In the genomic region with DNA sequence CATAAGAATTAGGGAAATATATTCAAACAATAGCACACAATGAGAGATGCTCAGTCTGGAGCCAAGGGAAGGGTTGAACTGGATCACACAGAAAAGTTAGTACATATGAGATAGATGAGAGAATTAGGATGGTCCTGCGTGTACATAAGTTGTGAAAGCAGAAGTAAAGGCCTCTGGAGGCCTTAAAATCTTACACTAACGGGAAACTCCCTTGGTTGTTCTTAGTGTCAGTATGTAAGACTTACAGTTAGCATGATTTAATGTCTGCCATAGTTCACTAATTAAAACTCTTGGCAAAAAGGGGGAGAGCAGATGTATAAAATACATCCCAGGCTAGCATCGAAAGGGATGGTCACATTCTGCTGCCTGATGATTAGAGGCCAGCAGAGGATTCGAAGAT, we compare ENCODE assay signal across 32 mouse cellular contexts. TPM values are rescaled to one million over a fixed set of nuclear protein-coding genes. Genes with fewer than 3 reads are reported as not detected.
DNase-seq lines count a peak whose midpoint lies in the region; ATAC-seq and TF ChIP-seq lines count a peak whose summit lies in the region.
"Had no signal": no experiment of that assay in that cellular context is flagged by ENCODE, and none has a peak within 500 bp of the region (broad histone marks: within the 10 kb centered on the region; RNA-seq: fewer than 3 reads in every experiment).

No protein-coding gene starts in this region.

- intact Hi-C loops in left cerebral cortex, postnatal 4 days (cut with DNase I), result no loop called here

- peaks cover 0 to 20% of the 10 kb centered on the region in 2 experiments; a peak in 2 of 4 replicates for H3K36me3 ChIP-seq in MEL (ENCODE audit: control insufficient read depth in 1 of 2, insufficient read depth in 2 of 2, low read length in 2 of 2)
- H3K36me3 ChIP-seq: embryonic facial prominence, embryonic 12.5 days; embryonic facial prominence, embryonic 15.5 days; heart, embryonic 10.5 days; heart, embryonic 13.5 days had no signal

- TF ChIP-seq EP300 in MEL (IDR thresholded peaks at IDR 0.05; ENCODE audit: low read depth in 1 of 2, low read length in 2 of 2), result 0 out of 4 replicates have a peak, but pooled peaks of 1 of the 2 experiments have one; percentile 14

- H3K4me1 ChIP-seq in MEL (ENCODE audit: control insufficient read depth in 1 of 2, insufficient read depth in 2 of 2, low read length in 2 of 2), result peaks cover 3 to 25% of the 10 kb centered on the region in 2 experiments; a peak in 3 of 4 replicates
- H3K4me1 ChIP-seq: embryonic facial prominence, embryonic 12.5 days; embryonic facial prominence, embryonic 15.5 days; heart, embryonic 10.5 days; heart, embryonic 13.5 days had no signal

- ATAC-seq in megakaryocyte progenitor cell, adult 5-6 weeks (replicated peaks; ENCODE audit: poor library complexity), result 0 out of 2 replicates have a peak, but pooled peaks have one; percentile 44
- no peak for ATAC-seq in cerebellum, adult (ENCODE audit: insufficient number of reproducible peaks, low FRiP score, low TSS enrichment)
- ATAC-seq: activated CD4-positive, CD25-positive, alpha-beta regulatory T cell, adult 4 months; forebrain, embryonic 14.5 days; forebrain, postnatal 0 days; hindbrain, postnatal 0 days; inflammation-experienced regulatory T-cells, adult 6 months had no signal

- H3K27me3 ChIP-seq in MEL (ENCODE audit: control insufficient read depth in 1 of 2, insufficient read depth in 2 of 2, low read length in 2 of 2), result no peaks in the 10 kb centered on the region
- H3K27me3 ChIP-seq: embryonic facial prominence, embryonic 12.5 days; embryonic facial prominence, embryonic 15.5 days; heart, embryonic 13.5 days had no signal

- TF ChIP-seq CTCF in MEL (IDR thresholded peaks at IDR 0.05 in 2 of 3, conservative IDR thresholded peaks at IDR 0.05 in 1 of 3; ENCODE audit: control insufficient read depth in 1 of 3, insufficient read depth in 1 of 3, low read depth in 2 of 3, low read length in 3 of 3, poor library complexity in 1 of 3, severe bottlenecking in 1 of 3), result no peak

- peak overlapping the region; percentile 81 for H3K9ac ChIP-seq in MEL (ENCODE audit: control insufficient read depth, low read depth, low read length, poor library complexity, severe bottlenecking)
- H3K9ac ChIP-seq: embryonic facial prominence, embryonic 12.5 days; embryonic facial prominence, embryonic 15.5 days; forebrain, postnatal 0 days; heart, embryonic 13.5 days; hindbrain, embryonic 14.5 days had no signal

- no peak for TF ChIP-seq RAD21 in MEL (IDR thresholded peaks at IDR 0.05; ENCODE audit: low read depth, low read length)

- H3K79me2 ChIP-seq in MEL (ENCODE audit: control insufficient read depth, insufficient read depth, low read length, poor library complexity), result no peaks in the 10 kb centered on the region

- peak overlapping the region; percentile 97 for H3K27ac ChIP-seq in MEL (ENCODE audit: control insufficient read depth, low read depth, low read length)
- H3K27ac ChIP-seq: embryonic facial prominence, embryonic 12.5 days; embryonic facial prominence, embryonic 15.5 days; gastrocnemius, adult 2 months; heart, embryonic 10.5 days; heart, embryonic 13.5 days; hindbrain, embryonic 14.5 days; hindbrain, postnatal 0 days had no signal

- no peak for TF ChIP-seq POLR2A in MEL (IDR thresholded peaks at IDR 0.05; ENCODE audit: control insufficient read depth in 1 of 2, insufficient read depth in 1 of 2, low read depth in 1 of 2, low read length in 2 of 2, poor library complexity in 1 of 2)

- no peaks in the 10 kb centered on the region for H3K9me3 ChIP-seq in MEL (replicated peaks; ENCODE audit: insufficient read depth, low read length)
- H3K9me3 ChIP-seq: embryonic facial prominence, embryonic 12.5 days; heart, embryonic 10.5 days; heart, embryonic 13.5 days had no signal

- peak overlapping the region; percentile 43 to 56; a peak in 3 of 4 replicates for H3K4me3 ChIP-seq in MEL (ENCODE audit: control insufficient read depth in 1 of 2, insufficient read depth in 1 of 2, low read depth in 2 of 2, low read length in 2 of 2)
- H3K4me3 ChIP-seq: embryonic facial prominence, embryonic 12.5 days; embryonic facial prominence, embryonic 15.5 days; gastrocnemius, adult 2 months; heart, embryonic 10.5 days; heart, embryonic 13.5 days had no signal

- DNase-seq in B cell, adult 2 months, result peak; percentile 6 to 10
- no peak for DNase-seq in MEL (ENCODE audit: low read depth, low spot score)
- DNase-seq in left cerebral cortex, postnatal 4 days, result no peak
- no peak for DNase-seq in cerebellum, adult 9-11 months
- DNase-seq: adrenal gland, adult 8-10 months; adrenal gland, postnatal 25 days; cerebellum, adult 18-20 months; cerebellum, adult 9-10 months; cerebellum, postnatal 25 days; forebrain, postnatal 0 days; gastrocnemius, adult 2 months; gastrocnemius, postnatal 14 days; heart, adult 18-20 months; heart, postnatal 14 days; heart, postnatal 4 days had no signal

TF ChIP-seq in MEL, 35 proteins besides CTCF, POLR2A, EP300 and RAD21:
- no peak for TF ChIP-seq ETS1 (IDR thresholded peaks at IDR 0.05; ENCODE audit: low read depth, low read length)
- no peak for TF ChIP-seq TBP (IDR thresholded peaks at IDR 0.05; ENCODE audit: low read depth, low read length)
- no peak for TF ChIP-seq SMC3 (IDR thresholded peaks at IDR 0.05; ENCODE audit: low read depth, low read length)
- no peak for TF ChIP-seq CHD2 (IDR thresholded peaks at IDR 0.05; ENCODE audit: low read length)
- no peak for TF ChIP-seq MAX (IDR thresholded peaks at IDR 0.05; ENCODE audit: low read length)
- TF ChIP-seq ZMIZ1 (IDR thresholded peaks at IDR 0.05; ENCODE audit: low read depth, low read length), result 0 out of 2 replicates have a peak, but pooled peaks have one; percentile 34

RNA-seq across cellular contexts. Expression of a gene that starts 2.8 kb away (rescaled TPM):
- 0.16 TPM in 1 of 2 replicates, not detected in the other for total RNA-seq in MEL (2012; rRNA removed)
- under 1 TPM in 1 of 2 experiments, not detected in 1; 0.06 TPM for polyA plus RNA-seq in MEL (2012; ENCODE audit: insufficient read depth in 1 of 2, insufficient read length in 2 of 2, low read depth in 1 of 2, low replicate concordance in 2 of 2, missing spikeins in 1 of 2)
- total RNA-seq in megakaryocyte progenitor cell, adult 5-6 weeks (2015), result not detected in 2 replicates
- total RNA-seq in megakaryocyte progenitor cell, adult 5-6 weeks (2017), result 0.68 TPM in 1 of 2 replicates, not detected in the other
- total RNA-seq in left cerebral cortex, postnatal 4 days (2021), result not detected
- total RNA-seq: adrenal gland, adult 8-10 months; adrenal gland, postnatal 25 days; common myeloid progenitor, adult 5-6 weeks; forebrain, postnatal 0 days; gastrocnemius, adult 2 months; gastrocnemius, postnatal 14 days; gastrocnemius, postnatal 4 days; heart, adult 18-20 months; heart, postnatal 14 days; heart, postnatal 4 days; hindbrain, postnatal 0 days had no signal
- polyA plus RNA-seq: brain, embryonic 14.5 days; embryonic facial prominence, embryonic 12.5 days; embryonic facial prominence, embryonic 15.5 days; forebrain, embryonic 11.5 days; forebrain, embryonic 14.5 days; forebrain, postnatal 0 days; heart, embryonic 10.5 days; heart, embryonic 13.5 days; heart, embryonic 16.5 days; hindbrain, embryonic 11.5 days; hindbrain, embryonic 14.5 days; hindbrain, postnatal 0 days; inflammation-experienced regulatory T-cells, adult 6 months had no signal

RNA-seq across cellular contexts. Expression of a gene that starts 3.2 kb away (rescaled TPM):
- total RNA-seq in MEL (2012; rRNA removed), result 103 and 119 TPM in 2 replicates
- polyA plus RNA-seq in MEL (2012; ENCODE audit: insufficient read depth in 1 of 2, insufficient read length in 2 of 2, low read depth in 1 of 2, low replicate concordance in 2 of 2, missing spikeins in 1 of 2), result 100 to 1,000 TPM; 186 to 564 TPM
- total RNA-seq in megakaryocyte progenitor cell, adult 5-6 weeks (2015), result 112 and 131 TPM in 2 replicates
- 179 and 200 TPM in 2 replicates for total RNA-seq in megakaryocyte progenitor cell, adult 5-6 weeks (2017)
- total RNA-seq in left cerebral cortex, postnatal 4 days (2021), result 100 to 1,000 TPM; 100 to 103 TPM

RNA-seq across cellular contexts. Expression of a gene that starts 57.4 kb away (rescaled TPM):
- total RNA-seq in MEL (2012; rRNA removed), result 12.0 and 12.7 TPM in 2 replicates
- 10 to 100 TPM in 1 of 2 experiments, not detected in 1; 12.9 TPM for polyA plus RNA-seq in MEL (2012; ENCODE audit: insufficient read depth in 1 of 2, insufficient read length in 2 of 2, low read depth in 1 of 2, low replicate concordance in 2 of 2, missing spikeins in 1 of 2)
- total RNA-seq in megakaryocyte progenitor cell, adult 5-6 weeks (2015), result 13.0 and 15.4 TPM in 2 replicates
- total RNA-seq in megakaryocyte progenitor cell, adult 5-6 weeks (2017), result 27.4 and 32.4 TPM in 2 replicates
- total RNA-seq in left cerebral cortex, postnatal 4 days (2021), result 10 to 100 TPM; 12.4 to 13.1 TPM

RNA-seq across cellular contexts. Expression of a gene that starts 57.9 kb away (rescaled TPM):
- total RNA-seq in MEL (2012; rRNA removed), result 5.2 and 6.3 TPM in 2 replicates
- polyA plus RNA-seq in MEL (2012; ENCODE audit: insufficient read depth in 1 of 2, insufficient read length in 2 of 2, low read depth in 1 of 2, low replicate concordance in 2 of 2, missing spikeins in 1 of 2), result 10 to 100 TPM in 1 of 2 experiments, not detected in 1; 19.4 TPM
- 18.6 and 34.9 TPM in 2 replicates for total RNA-seq in megakaryocyte progenitor cell, adult 5-6 weeks (2015)
- 17.3 and 19.4 TPM in 2 replicates for total RNA-seq in megakaryocyte progenitor cell, adult 5-6 weeks (2017)
- 10 to 100 TPM; 29.7 to 36.3 TPM for total RNA-seq in left cerebral cortex, postnatal 4 days (2021)

Comparison
In these comparisons a context has a peak if more than half of its experiments do, and no peak if none do; other contexts are left out.
1. DNase-seq: peak in B cell, adult 2 months (2 of 2); none in MEL (single experiment), left cerebral cortex, postnatal 4 days (single experiment) and cerebellum, adult 9-11 months (single experiment).